Mouse (Mus musculus) midbrain, embryonic 16.5 days (tissue): ENCODE results near the gene Slc35a2. TPM values are rescaled to one million over a fixed set of nuclear protein-coding genes. Genes with fewer than 3 reads are reported as not detected.

Experiments
- ATAC-seq: fragments of 200-750 bp; cut with Nextera tagmentation; 2 replicates; pipeline ENCODE4 v1.8.0; 2017; ENCODE audit warnings: moderate TSS enrichment
- H3K27ac ChIP-seq: fragments of 300-500 bp; sonication (generic); 2 replicates; pipeline ENCODE4 v1.5.1; 2014; ENCODE audit warnings: mild to moderate bottlenecking, low read length, mixed read lengths
- H3K27me3 ChIP-seq: fragments of 300-500 bp; sonication (generic); 2 replicates; pipeline ENCODE4 v1.6.1; 2014; ENCODE audit warnings: low read depth, low read length, mixed read lengths; ENCODE audit not compliant: control insufficient read depth, insufficient read depth
- H3K36me3 ChIP-seq: fragments of 300-500 bp; sonication (generic); 2 replicates; pipeline ENCODE4 v1.6.1; 2014; ENCODE audit warnings: mild to moderate bottlenecking, low read length, moderate library complexity, mixed read lengths; ENCODE audit not compliant: control insufficient read depth, insufficient read depth
- H3K4me1 ChIP-seq: fragments of 300-500 bp; sonication (generic); 2 replicates; pipeline ENCODE4 v1.6.1; 2014; ENCODE audit warnings: mild to moderate bottlenecking, low read length, mixed read lengths; ENCODE audit not compliant: control insufficient read depth, insufficient read depth
- H3K4me2 ChIP-seq: fragments of 300-500 bp; sonication (generic); 2 replicates; pipeline ENCODE4 v1.6.1; 2014; ENCODE audit warnings: mild to moderate bottlenecking, low read length, mixed read lengths
- H3K4me3 ChIP-seq: fragments of 300-500 bp; sonication (generic); 2 replicates; pipeline ENCODE4 v1.5.1; 2014; ENCODE audit warnings: low read depth, mild to moderate bottlenecking, low read length, moderate library complexity, mixed read lengths
- H3K9ac ChIP-seq: fragments of 300-500 bp; sonication (generic); 2 replicates; pipeline ENCODE4 v1.6.1; 2014; ENCODE audit warnings: low read depth, low read length, mixed read lengths
- H3K9me3 ChIP-seq: fragments of 300-500 bp; sonication (generic); replicated peaks from 2 replicates; pipeline ENCODE4 v1.6.1; 2014; ENCODE audit warnings: mild to moderate bottlenecking, low read length, mixed read lengths; ENCODE audit not compliant: control insufficient read depth, poor library complexity, severe bottlenecking
- WGBS: fragments of 180-500 bp; shearing (Covaris S2); extraction: QIAGEN DNeasy Blood & Tissue Kit; methylation state at CpG from one replicate; pipeline ENCODE4 v1.1.7; 2014; 5-methylcytosine and 5-hydroxymethylcytosine counted together
- polyA plus RNA-seq: library from polyadenylated mRNA; unstranded; fragments of >200 nt; fragmentation: Nextera tagmentation; extraction: Ambion mirVana; gene quantifications from 2 replicates; pipeline ENCODE4 v1.2.1, GENCODE M21; 2015

Gene Slc35a2
- polyA plus RNA-seq, 1 experiment from 2014 or later = 45.2 TPM

GRCm38 (mm10) chrX:7863181-7863580, 20.6 kb upstream of the Slc35a2 start:
- H3K9ac ChIP-seq = no peak overlapping the region
- H3K36me3 ChIP-seq = peaks cover 3% of the 10 kb centered on the region; the same call in 1 of the 2 replicates
- H3K4me1 ChIP-seq = no peaks in the 10 kb centered on the region
- no peak overlapping the region for H3K27ac ChIP-seq
- ATAC-seq = no peak
- H3K4me2 ChIP-seq = no peak overlapping the region
- H3K9me3 ChIP-seq = no peaks in the 10 kb centered on the region
- no peak overlapping the region for H3K4me3 ChIP-seq
- WGBS = 85% methylated on average over 1 of the region's 1 CpGs
- no peaks in the 10 kb centered on the region for H3K27me3 ChIP-seq

GRCm38 (mm10) chrX:7864551-7864950, 19.3 kb upstream of the Slc35a2 start:
- H3K9ac ChIP-seq = no peak overlapping the region
- H3K27ac ChIP-seq = no peak overlapping the region
- H3K4me1 ChIP-seq = no peaks in the 10 kb centered on the region
- no peak for ATAC-seq
- WGBS = 83% methylated on average over 3 of the region's 3 CpGs
- H3K9me3 ChIP-seq = no peaks in the 10 kb centered on the region
- no peaks in the 10 kb centered on the region for H3K27me3 ChIP-seq
- no peak overlapping the region for H3K4me2 ChIP-seq
- H3K36me3 ChIP-seq = peaks cover 3% of the 10 kb centered on the region; the same call in 1 of the 2 replicates
- H3K4me3 ChIP-seq = no peak overlapping the region

- 81% methylated on average over 2 of the region's 2 CpGs for WGBS
- Histone ChIP-seq H3K27ac (no peak overlapping the region), H3K9me3 (no peaks in the 10 kb centered on the region), H3K9ac (no peak overlapping the region), H3K4me3 (no peak overlapping the region), H3K27me3 (no peaks in the 10 kb centered on the region), H3K36me3 (peaks cover 3% of the 10 kb centered on the region; the same call in 1 of the 2 replicates), H3K4me1 (no peaks in the 10 kb centered on the region), H3K4me2 (no peak overlapping the region)
- ATAC-seq = no peak
Measured at GRCm38 (mm10) chrX:7865343-7865742, 18.5 kb upstream of the Slc35a2 start.

- Histone ChIP-seq H3K9ac (no peak overlapping the region), H3K4me1 (no peaks in the 10 kb centered on the region), H3K36me3 (peaks cover 3% of the 10 kb centered on the region; the same call in 1 of the 2 replicates), H3K4me3 (no peak overlapping the region), H3K9me3 (no peaks in the 10 kb centered on the region), H3K27ac (no peak overlapping the region), H3K4me2 (no peak overlapping the region), H3K27me3 (no peaks in the 10 kb centered on the region)
- no peak for ATAC-seq
- WGBS = 78% methylated on average over 2 of the region's 2 CpGs
Measured at GRCm38 (mm10) chrX:7865786-7866185, 18.0 kb upstream of the Slc35a2 start.

GRCm38 (mm10) chrX:7867141-7867540, 16.7 kb upstream of the Slc35a2 start:
- Histone ChIP-seq H3K36me3 (peaks cover 3% of the 10 kb centered on the region; the same call in 1 of the 2 replicates), H3K4me3 (no peak overlapping the region), H3K4me2 (no peak overlapping the region), H3K9me3 (no peaks in the 10 kb centered on the region), H3K27ac (no peak overlapping the region), H3K4me1 (no peaks in the 10 kb centered on the region), H3K9ac (no peak overlapping the region), H3K27me3 (no peaks in the 10 kb centered on the region)
- WGBS = 100% methylated on average over 1 of the region's 1 CpGs
- no peak for ATAC-seq

GRCm38 (mm10) chrX:7868506-7868905, 15.3 kb upstream of the Slc35a2 start:
- no peak for ATAC-seq
- no peak overlapping the region for H3K9ac ChIP-seq
- H3K4me2 ChIP-seq = no peak overlapping the region
- H3K27me3 ChIP-seq = no peaks in the 10 kb centered on the region
- H3K4me3 ChIP-seq = no peak overlapping the region
- H3K9me3 ChIP-seq = no peaks in the 10 kb centered on the region
- H3K4me1 ChIP-seq = no peaks in the 10 kb centered on the region
- no peak overlapping the region for H3K27ac ChIP-seq
- WGBS = 38% methylated on average over 2 of the region's 2 CpGs
- H3K36me3 ChIP-seq = peaks cover 3% of the 10 kb centered on the region; the same call in 1 of the 2 replicates

- no peaks in the 10 kb centered on the region for H3K4me1 ChIP-seq
- no peak overlapping the region for H3K27ac ChIP-seq
- H3K4me2 ChIP-seq = no peak overlapping the region
- no peak overlapping the region for H3K4me3 ChIP-seq
- ATAC-seq = no peak
- H3K36me3 ChIP-seq = peaks cover 5% of the 10 kb centered on the region
- no peaks in the 10 kb centered on the region for H3K27me3 ChIP-seq
- H3K9me3 ChIP-seq = no peaks in the 10 kb centered on the region
- 27% methylated on average over 3 of the region's 3 CpGs for WGBS
- H3K9ac ChIP-seq = no peak overlapping the region
Measured at GRCm38 (mm10) chrX:7869826-7870225, 14.0 kb upstream of the Slc35a2 start.

- peak within 1 kb of the TSS; percentile 52 for H3K4me3 ChIP-seq
- peaks cover 3% of the 10 kb centered on the region; the same call in 1 of the 2 replicates for H3K4me1 ChIP-seq
- H3K27ac ChIP-seq = peak within 1 kb of the TSS; percentile 76
- no peaks in the 10 kb centered on the region for H3K9me3 ChIP-seq
- peak; percentile 91 for ATAC-seq
- WGBS = 9% methylated on average over 36 of the region's 38 CpGs
- peak within 1 kb of the TSS; percentile 68 for H3K9ac ChIP-seq
- no peaks in the 10 kb centered on the region for H3K27me3 ChIP-seq
- peak within 1 kb of the TSS; percentile 59 for H3K4me2 ChIP-seq
- peaks cover 2% of the 10 kb centered on the region; the same call in 1 of the 2 replicates for H3K36me3 ChIP-seq
Measured at GRCm38 (mm10) chrX:7878007-7878419, 5.8 kb upstream of the Slc35a2 start, which contains the start of gene Pim2. Pim2 (plus strand) TSS chrX:7878262.

GRCm38 (mm10) chrX:7878495-7878894, 5.3 kb upstream of the Slc35a2 start:
- no peaks in the 10 kb centered on the region for H3K27me3 ChIP-seq
- H3K4me2 ChIP-seq = peak overlapping the region; percentile 59
- peaks cover 2% of the 10 kb centered on the region; the same call in 1 of the 2 replicates for H3K36me3 ChIP-seq
- ATAC-seq = peak; percentile 52
- peaks cover 5% of the 10 kb centered on the region for H3K4me1 ChIP-seq
- H3K4me3 ChIP-seq = peak overlapping the region; percentile 52
- peak overlapping the region; percentile 68 for H3K9ac ChIP-seq
- H3K9me3 ChIP-seq = no peaks in the 10 kb centered on the region
- WGBS = 22% methylated on average over 21 of the region's 21 CpGs
- H3K27ac ChIP-seq = peak overlapping the region; percentile 76
